ENCODE assay signal across 28 mouse cellular contexts in the genomic region with DNA sequence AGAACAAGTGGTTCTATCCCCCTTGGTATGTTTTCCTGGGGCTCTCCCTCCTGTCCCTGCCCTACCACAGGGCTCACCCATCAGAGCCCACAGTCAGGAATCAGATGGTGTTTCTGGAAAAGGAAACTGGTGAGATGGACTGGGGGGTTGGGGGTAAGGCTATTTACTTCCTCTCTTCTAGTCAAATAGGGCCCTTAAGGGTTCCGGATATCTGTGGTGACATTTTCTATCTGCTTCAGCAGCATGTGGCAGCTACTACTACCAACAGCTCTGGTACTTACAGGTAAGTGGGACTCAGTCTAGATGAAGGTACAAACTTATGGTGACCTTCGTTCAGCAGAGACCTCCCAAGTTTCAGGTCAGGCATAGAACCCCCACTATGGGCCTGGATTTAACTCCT. TPM values are rescaled to one million over a fixed set of nuclear protein-coding genes. Genes with fewer than 3 reads are reported as not detected.
A peak's percentile ranks its signal among the peaks of the same experiment; 100 is the strongest.
DNase-seq lines count a peak whose midpoint lies in the region; ATAC-seq and TF ChIP-seq lines count a peak whose summit lies in the region.
"Had no signal": no experiment of that assay in that cellular context is flagged by ENCODE, and none has a peak within 500 bp of the region (broad histone marks: within the 10 kb centered on the region; RNA-seq: fewer than 3 reads in every experiment).

Gene Fcgr4, plus strand, starts transcription at position 184 of the 400 bp plus-strand sequence.

- H3K36me3 ChIP-seq in liver, embryonic 15.5 days (replicated peaks), result no peaks in the 10 kb centered on the region
- H3K36me3 ChIP-seq in macrophage (ENCODE audit: inconsistent target) (peaks cover 33% of the 10 kb centered on the region), myocyte (ENCODE audit: control insufficient read depth, insufficient read depth) (no peaks in the 10 kb centered on the region)
- no peaks in the 10 kb centered on the region for H3K36me3 ChIP-seq in forebrain, embryonic 10.5 days (replicated peaks)
- H3K36me3 ChIP-seq: embryonic facial prominence, embryonic 10.5 days; heart, embryonic 10.5 days; hindbrain, embryonic 15.5 days; kidney, embryonic 15.5 days; limb, embryonic 15.5 days; lung, embryonic 15.5 days; midbrain, embryonic 13.5 days; neural tube, embryonic 12.5 days had no signal

- H3K79me2 ChIP-seq in macrophage (ENCODE audit: inconsistent target) (peaks cover 42% of the 10 kb centered on the region; the same call in 1 of the 2 replicates), myocyte (ENCODE audit: control insufficient read depth, insufficient read depth) (no peaks in the 10 kb centered on the region)

- no peak within 1 kb of the TSS for H3K4me3 ChIP-seq in liver, embryonic 15.5 days (replicated peaks)
- H3K4me3 ChIP-seq in macrophage (ENCODE audit: inconsistent target) (peak within 1 kb of the TSS; percentile 20), myocyte (no peak within 1 kb of the TSS)
- H3K4me3 ChIP-seq in forebrain, embryonic 10.5 days, result no peak within 1 kb of the TSS
- H3K4me3 ChIP-seq: embryonic facial prominence, embryonic 10.5 days; forebrain, embryonic 13.5 days; gastrocnemius, adult 2 months; heart, embryonic 10.5 days; hindbrain, embryonic 15.5 days; kidney, embryonic 15.5 days; limb, embryonic 15.5 days; lung, embryonic 15.5 days; midbrain, embryonic 13.5 days; neural tube, embryonic 12.5 days had no signal

- WGBS in liver, embryonic 15.5 days (ENCODE audit: insufficient replicate concordance), result 26% methylated on average over 2 of the region's 2 CpGs
- 43% methylated on average over 2 of the region's 2 CpGs for WGBS in macrophage (ENCODE audit: missing documents)
- 88% methylated on average over 2 of the region's 2 CpGs for WGBS in forebrain, embryonic 10.5 days

- no peak for TF ChIP-seq POLR2A in myocyte (IDR thresholded peaks at IDR 0.05; ENCODE audit: insufficient read length, low read depth)

- no peak for DNase-seq in liver
- no peak for DNase-seq in kidney, adult 8-10 months
- no peak for DNase-seq in forebrain, embryonic 10.5 days (ENCODE audit: extremely low spot score, low spot score)
- DNase-seq in gastrocnemius, adult 8-10 months (ENCODE audit: low spot score in 2 of 2), result no peak
- DNase-seq: cerebellum, adult 9-10 months; gastrocnemius, adult 2 months; heart, postnatal 4 days; kidney, postnatal 4 days; left cerebral cortex, postnatal 4 days; lung, postnatal 4 days; thymus, adult 18-20 months; thymus, postnatal 4 days had no signal

- H3K4me1 ChIP-seq in liver, embryonic 15.5 days (replicated peaks), result peaks cover 12% of the 10 kb centered on the region
- H3K4me1 ChIP-seq in forebrain, embryonic 10.5 days, result 0 out of 2 replicates have a peak, but pooled peaks cover 3% of the 10 kb centered on the region
- H3K4me1 ChIP-seq: embryonic facial prominence, embryonic 10.5 days; forebrain, embryonic 13.5 days; heart, embryonic 10.5 days; hindbrain, embryonic 15.5 days; kidney, embryonic 15.5 days; limb, embryonic 15.5 days; lung, embryonic 15.5 days; midbrain, embryonic 13.5 days; neural tube, embryonic 12.5 days had no signal

- H3K4me2 ChIP-seq in liver, embryonic 15.5 days, result no peak within 1 kb of the TSS
- H3K4me2 ChIP-seq in myocyte (ENCODE audit: low read depth), result peak within 1 kb of the TSS; percentile 66
- H3K4me2 ChIP-seq: forebrain, embryonic 13.5 days; hindbrain, embryonic 15.5 days; kidney, embryonic 15.5 days; limb, embryonic 15.5 days; lung, embryonic 15.5 days; midbrain, embryonic 13.5 days; neural tube, embryonic 12.5 days had no signal

- H3K27me3 ChIP-seq in liver, embryonic 15.5 days, result no peaks in the 10 kb centered on the region
- H3K27me3 ChIP-seq in myocyte (ENCODE audit: control insufficient read depth, insufficient read depth, insufficient read length), result no peaks in the 10 kb centered on the region
- no peaks in the 10 kb centered on the region for H3K27me3 ChIP-seq in forebrain, embryonic 10.5 days (ENCODE audit: poor library complexity, severe bottlenecking)
- H3K27me3 ChIP-seq: forebrain, embryonic 13.5 days; hindbrain, embryonic 15.5 days; kidney, embryonic 15.5 days; limb, embryonic 15.5 days; lung, embryonic 15.5 days; midbrain, embryonic 13.5 days; neural tube, embryonic 12.5 days; Patski had no signal

- no peak within 1 kb of the TSS for H3K9ac ChIP-seq in liver, embryonic 15.5 days
- H3K9ac ChIP-seq: forebrain, embryonic 13.5 days; hindbrain, embryonic 15.5 days; kidney, embryonic 15.5 days; limb, embryonic 15.5 days; lung, embryonic 15.5 days; midbrain, embryonic 13.5 days; neural tube, embryonic 12.5 days had no signal

- peak within 1 kb of the TSS; percentile 61 for H3K27ac ChIP-seq in liver, embryonic 15.5 days (replicated peaks)
- H3K27ac ChIP-seq in macrophage, result peak within 1 kb of the TSS; percentile 94
- no peak within 1 kb of the TSS for H3K27ac ChIP-seq in forebrain, embryonic 10.5 days
- H3K27ac ChIP-seq: embryonic facial prominence, embryonic 10.5 days; forebrain, embryonic 13.5 days; gastrocnemius, adult 2 months; heart, embryonic 10.5 days; hindbrain, embryonic 15.5 days; kidney, embryonic 15.5 days; limb, embryonic 15.5 days; lung, embryonic 15.5 days; midbrain, embryonic 13.5 days; neural tube, embryonic 12.5 days had no signal

- H3ac ChIP-seq in myocyte (ENCODE audit: control insufficient read depth, insufficient read length), result no peak within 1 kb of the TSS

- no peak for ATAC-seq in liver, embryonic 15.5 days (ENCODE audit: insufficient read depth)
- ATAC-seq in common myeloid progenitor, adult 5-6 weeks (replicated peaks; ENCODE audit: low read depth, poor library complexity, severe bottlenecking), result peak; percentile 43
- ATAC-seq: CD4-positive, CD25-positive, alpha-beta regulatory T cell, adult 4 months; forebrain, embryonic 13.5 days; midbrain, embryonic 13.5 days; Patski had no signal

- H3K9me3 ChIP-seq in liver, embryonic 15.5 days (replicated peaks), result no peaks in the 10 kb centered on the region
- no peaks in the 10 kb centered on the region for H3K9me3 ChIP-seq in forebrain, embryonic 10.5 days
- H3K9me3 ChIP-seq: embryonic facial prominence, embryonic 10.5 days; forebrain, embryonic 13.5 days; heart, embryonic 10.5 days; hindbrain, embryonic 15.5 days; kidney, embryonic 15.5 days; limb, embryonic 15.5 days; lung, embryonic 15.5 days; midbrain, embryonic 13.5 days; neural tube, embryonic 12.5 days had no signal

TF ChIP-seq in myocyte, 11 proteins besides CTCF, POLR2A, EP300 and RAD21:
- TF ChIP-seq CEBPB (IDR thresholded peaks at IDR 0.05; ENCODE audit: insufficient read depth, poor library complexity, severe bottlenecking) (no peak), POLR2AphosphoS2 (IDR thresholded peaks at IDR 0.05; ENCODE audit: insufficient read length, low read depth) (no peak), MYOD1 (IDR thresholded peaks at IDR 0.05; ENCODE audit: control insufficient read depth in 1 of 3, insufficient read length in 2 of 3, low read depth in 2 of 3) (no peak), TCF3 (IDR thresholded peaks at IDR 0.05; ENCODE audit: insufficient read length, low read depth) (no peak), TCF12 (IDR thresholded peaks at IDR 0.05; ENCODE audit: insufficient read depth, poor library complexity, severe bottlenecking) (no peak), MYOG (IDR thresholded peaks at IDR 0.05; ENCODE audit: control insufficient read depth in 1 of 3, insufficient read depth in 1 of 3, insufficient read length in 2 of 3, low read depth in 2 of 3) (no peak), MAX (IDR thresholded peaks at IDR 0.05; ENCODE audit: low read depth) (no peak), REST (IDR thresholded peaks at IDR 0.05; ENCODE audit: insufficient read depth, insufficient read length) (no peak), E2F4 (IDR thresholded peaks at IDR 0.05; ENCODE audit: insufficient read depth) (no peak), USF1 (IDR thresholded peaks at IDR 0.05; ENCODE audit: low read depth) (no peak), SRF (IDR thresholded peaks at IDR 0.05; ENCODE audit: control insufficient read depth, insufficient read length, low read depth) (no peak)
TF ChIP-seq in myocyte: peak in this region for 0.

RNA-seq across cellular contexts. Expression of gene Fcgr4, which starts in this region (rescaled TPM):
- 3.9 and 4.2 TPM in 2 replicates for polyA plus RNA-seq in liver, embryonic 15.5 days (2015; fragmentation: Nextera tagmentation; extraction: Ambion mirVana)
- total RNA-seq in common myeloid progenitor, adult 5-6 weeks (2017), result 1.6 TPM in 1 of 2 replicates, not detected in the other
- total RNA-seq in macrophage (2018; cell fraction: chromatin; rRNA removed), result 10 to 100 TPM in 18 of 26 experiments, 1 to 10 TPM in 8; 2.8 to 51.5 (median 15.7) TPM
- total RNA-seq in macrophage (2018; cell fraction: cytosol; rRNA removed), result 100 to 1,000 TPM; 164 to 540 (median 249) TPM
- total RNA-seq in macrophage (2018; cell fraction: nucleus; rRNA removed), result 100 to 1,000 TPM in 12 of 26 experiments, 10 to 100 TPM in 14; 45.3 to 292 (median 97.1) TPM
- polyA plus RNA-seq in macrophage (2018) (192 to 337 TPM (median 269 TPM) in 3 replicates), myocyte (2012; fragmentation: generic; extraction: Trizol) (2.1 TPM)
- polyA plus RNA-seq in forebrain, embryonic 10.5 days (2016; fragmentation: Nextera tagmentation; extraction: Ambion mirVana), result 0.11 TPM in 1 of 2 replicates, not detected in the other
- not detected for total RNA-seq in gastrocnemius, adult 8-10 months (2022)
- total RNA-seq: gastrocnemius, adult 2 months; left cerebral cortex, adult 18-20 months; left cerebral cortex, postnatal 4 days had no signal
- polyA plus RNA-seq: forebrain, embryonic 13.5 days; midbrain, embryonic 13.5 days had no signal

Comparison
In these comparisons a context has a peak if more than half of its experiments do, and no peak if none do; other contexts are left out.
1. RNA of gene Fcgr4 (polyA plus RNA-seq): 192 to 337 TPM in macrophage; 3.9 to 4.2 TPM in liver, embryonic 15.5 days, 2.1 TPM in myocyte (single experiment) and 0.11 TPM in forebrain, embryonic 10.5 days; every median in the first group is over 10 times any median in the second.